Mouse (Mus musculus) skeletal muscle tissue, adult 2 months (tissue): ENCODE results near the gene Ppp2r5e.
"Not testable (repeated sequence)": the region's sequence is repeated elsewhere in the genome, so short reads cannot be mapped to it uniquely, and the experiment has no call there.

Source experiments
- DNase-seq: peaks from one replicate; pipeline ENCODE4 v3.0.0-alpha.2; 2012; ENCODE audit warnings: low read depth, low spot score

Ppp2r5e gene

GRCm38 (mm10) chr12:75446245-75446644 lies 149.8 kb downstream of the Ppp2r5e start:
- no peak for DNase-seq

- DNase-seq: not testable (repeated sequence)
Measured at GRCm38 (mm10) chr12:75432400-75432799, 163.6 kb downstream of the Ppp2r5e start.

GRCm38 (mm10) chr12:75429685-75430396 lies 166.2 kb downstream of the Ppp2r5e start:
- no peak for DNase-seq

GRCm38 (mm10) chr12:75428719-75429118 lies 167.3 kb downstream of the Ppp2r5e start:
- no peak for DNase-seq

DNA sequence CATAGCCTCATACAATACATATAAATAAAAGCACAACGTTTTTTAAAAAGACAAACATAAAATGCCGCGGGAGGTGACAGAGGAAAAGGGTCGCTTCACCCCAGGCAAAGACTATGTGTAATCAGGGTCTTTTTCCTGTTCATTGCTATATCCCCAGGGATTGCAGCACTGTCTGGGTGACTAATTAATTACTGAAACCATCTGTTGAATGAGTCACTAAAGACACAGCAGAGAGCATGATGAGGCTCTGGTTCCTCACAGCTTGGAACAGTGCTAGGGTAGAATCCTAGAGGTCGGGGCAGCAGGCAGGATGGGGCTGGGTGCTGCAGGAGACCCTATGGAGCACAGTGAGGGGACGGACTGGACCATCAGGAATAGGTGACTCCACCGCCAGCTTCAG lies 170.2 kb downstream of the Ppp2r5e start:
- DNase-seq: no peak

DNA sequence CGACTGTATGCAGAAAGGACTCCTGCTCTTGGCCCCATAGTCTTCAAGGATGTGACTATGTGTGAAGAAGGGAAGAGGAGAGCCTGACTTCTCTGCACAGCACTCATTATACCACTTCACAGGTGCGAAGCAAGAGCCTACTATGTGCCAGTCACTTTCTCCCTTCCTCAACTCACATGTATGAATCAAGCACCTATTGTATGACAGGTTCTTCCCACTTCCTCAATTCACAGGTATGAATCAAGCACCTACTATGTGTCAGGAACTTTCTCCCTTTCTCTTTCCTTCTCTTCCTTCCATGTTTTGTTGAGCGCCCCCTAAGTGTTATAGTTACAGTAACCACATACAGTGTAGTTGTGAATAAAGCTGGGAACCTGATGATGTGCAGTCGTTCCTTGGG lies 171.2 kb downstream of the Ppp2r5e start:
- DNase-seq: no peak

GRCm38 (mm10) chr12:75424359-75424758 lies 171.7 kb downstream of the Ppp2r5e start:
- no peak for DNase-seq

DNA sequence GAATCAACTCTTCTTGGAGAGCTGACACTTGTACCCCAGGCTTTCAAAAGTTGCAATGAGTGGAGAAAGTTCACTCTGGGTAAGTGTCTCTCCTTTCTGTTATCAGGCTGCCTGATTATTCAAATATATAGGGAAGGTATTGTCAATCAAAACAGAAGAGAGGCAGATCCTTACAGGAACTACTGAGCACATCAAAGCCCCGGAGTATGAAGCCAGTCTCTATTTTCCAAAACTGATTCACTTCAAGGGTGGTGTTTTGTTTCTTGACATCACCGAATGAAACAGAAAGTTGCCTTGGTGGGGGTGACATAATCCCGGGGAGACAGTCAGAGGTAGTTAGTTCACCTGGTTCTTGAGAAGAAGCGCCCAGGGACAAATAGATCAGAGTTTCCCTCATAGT lies 179.4 kb downstream of the Ppp2r5e start, which contains the start of gene Gphb5:
Gphb5 (minus strand) TSS at position 101 of the 400 bp plus-strand sequence.
- no peak for DNase-seq

DNA sequence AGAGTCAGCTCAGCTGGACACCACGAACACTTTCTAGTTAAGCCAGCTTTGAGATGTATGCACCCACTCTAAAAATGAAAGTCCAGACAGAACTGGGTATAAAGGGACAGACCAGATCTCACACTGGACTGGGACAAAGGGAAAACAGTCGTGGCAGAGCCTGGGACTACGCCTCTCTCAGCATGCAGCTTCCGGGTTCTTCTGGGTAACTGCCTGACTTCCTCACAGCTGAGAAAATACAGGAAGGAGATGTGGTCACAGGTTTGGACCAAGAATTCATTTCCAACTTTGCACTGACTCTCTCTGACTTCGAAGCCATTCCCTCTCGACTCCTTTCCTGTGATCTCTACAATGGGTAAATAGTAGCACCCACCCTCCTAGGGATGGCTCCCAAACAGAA lies 181.1 kb downstream of the Ppp2r5e start:
- no peak for DNase-seq

DNA sequence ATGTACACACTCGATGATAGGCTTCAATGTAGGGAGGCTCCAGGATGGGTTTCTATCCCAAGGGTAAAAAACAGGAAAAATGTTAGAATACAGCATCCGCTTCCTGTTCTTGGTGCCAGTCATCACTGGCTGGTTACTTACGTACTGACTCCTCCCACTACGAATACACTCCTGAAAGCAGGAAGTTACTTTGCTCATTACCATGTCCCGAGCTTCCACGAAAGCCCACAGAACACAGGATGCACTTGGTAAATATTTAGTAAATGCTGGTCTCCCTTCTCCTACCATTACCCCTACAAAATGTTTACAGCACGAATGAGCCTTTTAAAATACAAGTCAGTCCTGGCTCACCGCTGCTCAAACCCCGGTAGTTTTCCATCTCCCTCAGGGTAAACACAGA lies 183.1 kb downstream of the Ppp2r5e start:
- no peak for DNase-seq
